Mouse (Mus musculus) CH12.LX (cell line): Measurements from ENCODE around the gene Cfap126. TPM values are rescaled to one million over a fixed set of nuclear protein-coding genes. Genes with fewer than 3 reads are reported as not detected.

Experiments
- DNase-seq: peaks from one replicate; pipeline ENCODE4 v3.0.0-alpha.2; 2013; ENCODE audit errors: extremely low read depth
- H3K27ac ChIP-seq: 2 replicates; pipeline ENCODE4 v1.5.1; 2012; ENCODE audit warnings: low read depth, mild to moderate bottlenecking, control low read depth, moderate library complexity; ENCODE audit not compliant: insufficient read depth
- H3K27me3 ChIP-seq: replicated peaks from 2 replicates; pipeline ENCODE3; 2012; ENCODE audit warnings: inconsistent platforms
- H3K36me3 ChIP-seq, 2 experiments: replicated peaks in 1 of 2; 2 replicates each; pipeline versions ENCODE3 to v1.6.1; 2012; ENCODE audit warnings: inconsistent platforms in 1 of 2, low read length in 1 of 2, mild to moderate bottlenecking in 1 of 2, mixed read lengths in 1 of 2, moderate library complexity in 1 of 2; ENCODE audit not compliant: control insufficient read depth in 1 of 2, insufficient read depth in 1 of 2
- H3K4me1 ChIP-seq, 2 experiments: 2 replicates each; pipeline ENCODE4 v1.6.1; 2012; ENCODE audit warnings: inconsistent platforms in 1 of 2, moderate library complexity in 1 of 2; ENCODE audit not compliant: insufficient read depth in 2 of 2, control insufficient read depth in 1 of 2
- H3K4me2 ChIP-seq: 2 replicates; pipeline ENCODE4 v1.6.1; 2012; ENCODE audit warnings: low read depth, mild to moderate bottlenecking, control low read depth; ENCODE audit not compliant: poor library complexity, insufficient read depth, severe bottlenecking
- H3K4me3 ChIP-seq, 3 experiments: fragments of 150-350 bp in 1 of 3; sonication (generic) in 1 of 3; replicated peaks in 1 of 3; 2 replicates each; pipeline versions ENCODE3 to v1.5.1; 2011 to 2012; ENCODE audit warnings: low read depth in 2 of 3, low read length in 2 of 3, mild to moderate bottlenecking in 2 of 3, moderate library complexity in 2 of 3, control low read depth in 1 of 3, improper control_type of control experiment in 1 of 3, inconsistent platforms in 1 of 3, mixed read lengths in 1 of 3; ENCODE audit not compliant: poor library complexity in 1 of 3
- H3K79me2 ChIP-seq: replicated peaks from 2 replicates; pipeline ENCODE4 v1.6.1; 2012; ENCODE audit warnings: mild to moderate bottlenecking, moderate library complexity; ENCODE audit not compliant: control insufficient read depth, poor library complexity, insufficient read depth, severe bottlenecking; ENCODE audit errors: extremely low read depth
- H3K9ac ChIP-seq: 2 replicates; pipeline ENCODE4 v1.6.1; 2012; ENCODE audit warnings: low read depth, mild to moderate bottlenecking, control low read depth, moderate library complexity; ENCODE audit not compliant: insufficient read depth
- H3K9me3 ChIP-seq: replicated peaks from 2 replicates; pipeline ENCODE3; 2012; ENCODE audit warnings: low read length, inconsistent platforms, mixed read lengths
- CHD2 ChIP-seq: IDR thresholded peaks from 2 replicates; pipeline ENCODE4 v1.6.1; 2011; ENCODE audit warnings: low read length, improper control_type of control experiment
- E2F4 ChIP-seq: IDR thresholded peaks from 2 replicates; pipeline ENCODE4 v1.6.1; 2011; ENCODE audit warnings: low read depth, low read length, improper control_type of control experiment; ENCODE audit not compliant: insufficient replicate concordance
- ELF1 ChIP-seq: IDR thresholded peaks from 2 replicates; pipeline ENCODE4 v1.6.1; 2014; ENCODE audit warnings: low read depth, mild to moderate bottlenecking, inconsistent platforms, low read length, improper control_type of control experiment
- EP300 ChIP-seq: IDR thresholded peaks from 2 replicates; pipeline ENCODE4 v1.6.1; 2011; ENCODE audit warnings: low read length, improper control_type of control experiment
- GABPA ChIP-seq: IDR thresholded peaks from 2 replicates; pipeline ENCODE4 v1.6.1; 2012; ENCODE audit warnings: low read depth, low read length, improper control_type of control experiment, inconsistent platforms; ENCODE audit not compliant: insufficient replicate concordance
- HCFC1 ChIP-seq: IDR thresholded peaks from 2 replicates; pipeline ENCODE4 v1.6.1; 2012; ENCODE audit warnings: low read depth, mild to moderate bottlenecking, inconsistent platforms, low read length, improper control_type of control experiment
- IRF4 ChIP-seq: IDR thresholded peaks from 2 replicates; pipeline ENCODE4 v1.6.1; 2014; ENCODE audit warnings: low read depth, mild to moderate bottlenecking, inconsistent platforms, low read length, improper control_type of control experiment
- JUN ChIP-seq: IDR thresholded peaks from 2 replicates; pipeline ENCODE4 v1.6.1; 2011; ENCODE audit warnings: low read depth, mild to moderate bottlenecking, low read length, improper control_type of control experiment, moderate library complexity; ENCODE audit not compliant: insufficient read depth
- JUND ChIP-seq: conservative IDR thresholded peaks from 2 replicates; pipeline ENCODE4 v1.6.1; 2011; ENCODE audit warnings: low read depth, low read length, improper control_type of control experiment
- MAFK ChIP-seq: IDR thresholded peaks from 2 replicates; pipeline ENCODE4 v1.6.1; 2011; ENCODE audit warnings: low read length, improper control_type of control experiment; ENCODE audit not compliant: insufficient replicate concordance
- MAX ChIP-seq: IDR thresholded peaks from 2 replicates; pipeline ENCODE4 v1.6.1; 2011; ENCODE audit warnings: low read length, improper control_type of control experiment
- MAZ ChIP-seq: IDR thresholded peaks from 2 replicates; pipeline ENCODE4 v1.6.1; 2012; ENCODE audit warnings: low read depth, mild to moderate bottlenecking, inconsistent platforms, low read length, improper control_type of control experiment, moderate library complexity
- NELFE ChIP-seq: IDR thresholded peaks from 2 replicates; pipeline ENCODE4 v1.6.1; 2011; ENCODE audit warnings: low read depth, low read length, improper control_type of control experiment
- PAX5 ChIP-seq: IDR thresholded peaks from 2 replicates; pipeline ENCODE4 v1.6.1; 2012; ENCODE audit warnings: low read length, inconsistent platforms, mixed read lengths
- SIN3A ChIP-seq: IDR thresholded peaks from 2 replicates; pipeline ENCODE4 v1.6.1; 2012; ENCODE audit warnings: low read length, improper control_type of control experiment, inconsistent platforms
- SMC3 ChIP-seq: IDR thresholded peaks from 2 replicates; pipeline ENCODE4 v1.6.1; 2011; ENCODE audit warnings: low read depth, low read length, improper control_type of control experiment
- TBP ChIP-seq: conservative IDR thresholded peaks from 2 replicates; pipeline ENCODE4 v1.6.1; 2011; ENCODE audit warnings: low read depth, low read length, improper control_type of control experiment
- TCF12 ChIP-seq: IDR thresholded peaks from 2 replicates; pipeline ENCODE4 v1.6.1; 2014; ENCODE audit warnings: low read depth, mild to moderate bottlenecking, inconsistent platforms, low read length, improper control_type of control experiment
- UBTF ChIP-seq: IDR thresholded peaks from 2 replicates; pipeline ENCODE4 v1.6.1; 2012; ENCODE audit warnings: low read depth, mild to moderate bottlenecking, inconsistent platforms, low read length, improper control_type of control experiment, moderate library complexity
- USF1 ChIP-seq: IDR thresholded peaks from 2 replicates; pipeline ENCODE4 v1.6.1; 2014; ENCODE audit warnings: low read depth, mild to moderate bottlenecking, inconsistent platforms, low read length, improper control_type of control experiment
- ZKSCAN1 ChIP-seq: IDR thresholded peaks from 2 replicates; pipeline ENCODE4 v1.6.1; 2012; ENCODE audit warnings: low read depth, inconsistent platforms, low read length, improper control_type of control experiment, borderline replicate concordance
- ZMIZ1 ChIP-seq: IDR thresholded peaks from 2 replicates; pipeline ENCODE4 v1.6.1; 2012; ENCODE audit warnings: low read depth, mild to moderate bottlenecking, inconsistent platforms, low read length, improper control_type of control experiment
- dilution Hi-C: fragments of 300-500 bp; cut with MboI; formaldehyde crosslinking; loops from 2 replicates; pipeline ENCODE4 v1.14.3; 2020; ENCODE audit warnings: low sequenced_read_pairs; ENCODE audit not compliant: extremely low pct_unique_long_range_greater_than_20kb, extremely low pct_ligation_motif_present
- in situ Hi-C: fragments of 300-500 bp; cut with MboI; formaldehyde crosslinking; loops from 3 replicates; pipeline ENCODE4 v1.14.3; 2019; ENCODE audit warnings: low sequenced_read_pairs, low pct_ligation_motif_present, low pct_unique_long_range_greater_than_20kb, mixed read lengths
- polyA plus RNA-seq: library from polyadenylated mRNA; unstranded; fragments of >175 nt; gene quantifications from 2 replicates; pipeline ENCODE4 v1.2.1, GENCODE M21; 2012; ENCODE audit warnings: low read depth; ENCODE audit not compliant: insufficient read length
- total RNA-seq, 2 experiments: library from RNA; depleted of rRNA; stranded (reverse); fragments of 300-350 nt in 1 of 2; fragments of >200 nt in 1 of 2; gene quantifications; 2 replicates each; pipeline ENCODE4 v1.2.3; 2012 to 2014

Cfap126 gene
- total and polyA plus RNA-seq, 3 experiments, result 0.79 to 3.4 (median 2.0) TPM

DNA sequence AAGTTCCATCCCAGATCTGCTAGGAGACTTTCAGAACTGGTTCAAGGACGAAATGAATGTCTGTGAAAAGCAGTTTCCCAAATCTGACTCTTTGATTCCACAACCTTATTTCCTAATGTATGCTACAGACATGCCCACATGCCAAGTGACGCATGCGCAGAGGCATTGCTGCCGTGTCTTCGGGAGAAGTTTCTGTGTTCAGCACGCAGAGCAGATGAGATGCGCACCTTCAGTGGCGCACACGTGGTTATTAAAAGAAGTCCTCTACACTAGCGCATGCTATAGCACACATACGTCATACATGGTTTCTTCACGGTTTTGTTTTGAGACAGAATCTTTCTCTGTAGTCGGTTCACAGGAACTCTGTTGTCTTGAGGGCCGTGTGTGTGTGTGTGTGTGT lies 5.7 kb downstream of the Cfap126 start:
- dilution Hi-C loops, result no loop called here
- no peaks in the 10 kb centered on the region for H3K9me3 ChIP-seq
- no peaks in the 10 kb centered on the region for H3K79me2 ChIP-seq
- H3K36me3 ChIP-seq, result no peaks in the 10 kb centered on the region
- no peak for DNase-seq
- H3K27me3 ChIP-seq, result no peaks in the 10 kb centered on the region
- H3K27ac ChIP-seq, result no peak overlapping the region
- peaks cover 7 to 15% of the 10 kb centered on the region in 2 experiments for H3K4me1 ChIP-seq
- H3K4me2 ChIP-seq, result no peak overlapping the region
- H3K4me3 ChIP-seq, result no peak overlapping the region
- in situ Hi-C loops, result no loop called here
- TF ChIP-seq ZMIZ1 (no peak), MAX (no peak), E2F4 (no peak), ZKSCAN1 (no peak), SIN3A (no peak), USF1 (no peak), UBTF (no peak), GABPA (no peak), TCF12 (no peak), TBP (no peak), MAZ (no peak), SMC3 (no peak), CHD2 (no peak), HCFC1 (no peak), JUN (no peak), NELFE (no peak), EP300 (no peak), IRF4 (no peak)
- TF ChIP-seq, all 38 proteins: peak for 0
- H3K9ac ChIP-seq, result no peak overlapping the region

DNA sequence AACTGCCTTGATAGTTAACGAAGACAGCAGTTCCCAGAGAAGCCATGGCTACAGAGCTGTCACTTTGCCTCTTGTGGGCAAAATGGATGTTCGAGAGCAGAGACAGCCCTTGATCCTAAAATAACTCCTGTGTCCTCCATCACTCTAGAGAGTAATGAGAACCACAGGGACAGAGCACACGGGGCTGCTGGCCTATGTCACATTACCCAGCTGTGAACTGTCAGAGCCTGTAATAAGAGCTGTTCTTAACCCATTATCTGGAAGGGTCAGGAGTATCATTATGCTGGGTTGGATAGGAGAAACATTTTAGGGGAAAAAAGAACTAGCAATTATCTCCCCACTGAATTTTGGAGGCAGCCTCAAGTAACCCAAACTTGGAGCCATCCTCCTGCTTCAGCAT lies 7.2 kb downstream of the Cfap126 start:
- dilution Hi-C loops (no loop called here), in situ Hi-C loops (no loop called here)
- Histone ChIP-seq H3K9me3 (no peaks in the 10 kb centered on the region), H3K27ac (no peak overlapping the region), H3K27me3 (no peaks in the 10 kb centered on the region), H3K4me2 (no peak overlapping the region), H3K4me1 (peaks cover 7 to 15% of the 10 kb centered on the region in 2 experiments), H3K4me3 (no peak overlapping the region), H3K9ac (no peak overlapping the region), H3K36me3 (peaks cover 0 to 2% of the 10 kb centered on the region in 2 experiments), H3K79me2 (no peaks in the 10 kb centered on the region)
- TF ChIP-seq TCF12 (no peak), JUND (no peak), E2F4 (no peak), SMC3 (no peak), MAFK (no peak), ELF1 (no peak), PAX5 (no peak), NELFE (no peak)
- no peak for DNase-seq
